Mouse (Mus musculus): ENCODE results near the gene Cdc7.

DNA sequence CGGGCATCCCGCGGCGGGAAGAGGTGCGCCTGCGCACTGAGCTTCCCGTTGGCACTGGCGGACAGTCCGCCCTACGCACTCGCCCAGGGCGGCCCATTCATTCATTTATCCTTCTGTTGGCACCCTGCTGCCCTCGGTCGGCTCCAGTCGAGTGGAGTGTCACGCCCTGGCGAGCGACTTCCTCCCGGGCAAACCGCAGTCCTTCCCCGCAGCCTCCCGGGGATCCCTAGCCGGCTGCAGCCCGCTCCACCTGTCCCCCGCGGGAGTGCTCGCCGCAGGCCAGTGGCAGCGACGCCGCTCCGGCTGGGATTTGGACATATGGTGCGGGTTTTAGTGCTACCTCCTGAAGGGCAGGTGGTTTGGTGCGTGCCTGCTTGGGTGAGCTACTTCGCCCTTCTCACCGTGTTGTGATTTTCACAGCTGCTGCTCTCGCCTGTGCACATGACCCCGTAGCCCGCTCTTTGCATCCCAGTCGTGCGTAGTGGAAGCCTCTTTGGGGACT is 442 bp downstream of the Cdc7 start:
- TF ChIP-seq CTCF (IDR thresholded peaks at IDR 0.05; ENCODE audit: insufficient read depth, low read length) (no peak), POLR2A (IDR thresholded peaks at IDR 0.05; ENCODE audit: borderline replicate concordance, extremely low read depth, low read depth, low read length) (no peak)
